Mouse (Mus musculus) olfactory bulb, adult 2 months (tissue): Measurements from ENCODE around the gene Rab11fip2.

Experiments
- CTCF ChIP-seq: fragments of 200-500 bp; IDR thresholded peaks from 2 replicates; pipeline ENCODE4 v1.5.1; 2012; ENCODE audit warnings: low read depth, mild to moderate bottlenecking, low read length, moderate library complexity; ENCODE audit not compliant: insufficient read depth
- POLR2A ChIP-seq: fragments of 200-500 bp; IDR thresholded peaks from 2 replicates; pipeline ENCODE4 v1.6.1; 2012; ENCODE audit warnings: mild to moderate bottlenecking, low read depth, low read length, moderate library complexity; ENCODE audit not compliant: insufficient read depth

GRCm38 (mm10) chr19:59911554-59911953, 31.9 kb downstream of the Rab11fip2 start:
- no peak for TF ChIP-seq POLR2A
- TF ChIP-seq CTCF, result no peak
